Comparison of ENCODE assay signal across 18 mouse cellular contexts in the genomic region with DNA sequence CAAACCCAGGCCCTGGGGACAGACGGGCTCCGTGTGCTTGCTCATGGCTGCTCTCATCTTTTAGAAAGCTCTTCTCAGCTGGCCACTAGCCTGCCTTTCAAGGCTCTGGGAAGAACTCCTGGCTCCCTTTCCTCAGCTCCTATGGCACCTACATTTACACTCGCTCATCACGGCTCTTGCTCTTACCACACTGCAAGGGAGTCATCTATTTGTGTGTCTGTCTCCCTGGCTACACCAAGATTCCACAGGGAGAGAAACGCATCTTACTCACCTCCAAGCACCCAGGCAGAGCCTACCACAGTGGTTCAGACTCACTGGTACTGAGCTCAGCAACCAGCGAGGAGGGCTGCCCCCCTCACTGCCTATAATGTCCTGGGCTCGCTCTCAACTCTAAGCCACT. TPM values are rescaled to one million over a fixed set of nuclear protein-coding genes. Genes with fewer than 3 reads are reported as not detected.
A peak's percentile ranks its signal among the peaks of the same experiment; 100 is the strongest.
DNase-seq lines count a peak whose midpoint lies in the region; ATAC-seq lines count a peak whose summit lies in the region.
"Had no signal": no experiment of that assay in that cellular context is flagged by ENCODE, and none has a peak within 500 bp of the region (broad histone marks: within the 10 kb centered on the region; RNA-seq: fewer than 3 reads in every experiment).

No protein-coding gene starts in this region.

- no peak for DNase-seq in hindbrain, embryonic 10.5 days (ENCODE audit: low spot score)
- DNase-seq in neural tube, embryonic 10.5 days (ENCODE audit: extremely low spot score, low spot score) = no peak
- DNase-seq in retina, postnatal 1 day = no peak
- DNase-seq in cerebellum, postnatal 14 days = no peak
- DNase-seq: kidney, adult 18-20 months; kidney, postnatal 14 days; layer of hippocampus, adult 9-11 months; lung, postnatal 36 days; midbrain, embryonic 14.5 days; thymus, adult 2 months had no signal

- H3K36me3 ChIP-seq in forebrain, embryonic 13.5 days (ENCODE audit: poor library complexity, severe bottlenecking) = peaks cover 13% of the 10 kb centered on the region; the same call in 1 of the 2 replicates
- H3K36me3 ChIP-seq in forebrain, embryonic 12.5 days (replicated peaks) = peaks cover 3% of the 10 kb centered on the region; the same call in 1 of the 2 replicates
- peaks cover 17% of the 10 kb centered on the region for H3K36me3 ChIP-seq in hindbrain, embryonic 10.5 days
- H3K36me3 ChIP-seq in hindbrain, embryonic 12.5 days = 0 out of 2 replicates have a peak, but pooled peaks cover 5% of the 10 kb centered on the region
- peaks cover 13% of the 10 kb centered on the region for H3K36me3 ChIP-seq in neural tube, embryonic 13.5 days
- H3K36me3 ChIP-seq: hindbrain, embryonic 15.5 days had no signal

- no peak for ATAC-seq in forebrain, embryonic 13.5 days
- no peak for ATAC-seq in forebrain, embryonic 12.5 days (ENCODE audit: low FRiP score)
- no peak for ATAC-seq in hindbrain, embryonic 12.5 days (ENCODE audit: low FRiP score)
- ATAC-seq in neural tube, embryonic 13.5 days (ENCODE audit: low read depth) = no peak

- H3K4me2 ChIP-seq in forebrain, embryonic 13.5 days = no peak overlapping the region
- H3K4me2 ChIP-seq in forebrain, embryonic 12.5 days = no peak overlapping the region
- no peak overlapping the region for H3K4me2 ChIP-seq in hindbrain, embryonic 12.5 days (replicated peaks)
- no peak overlapping the region for H3K4me2 ChIP-seq in neural tube, embryonic 13.5 days
- H3K4me2 ChIP-seq: embryonic facial prominence, embryonic 13.5 days; hindbrain, embryonic 15.5 days had no signal

- no peak overlapping the region; the same call in 1 of the 2 replicates for H3K27ac ChIP-seq in forebrain, embryonic 13.5 days
- H3K27ac ChIP-seq in forebrain, embryonic 12.5 days = no peak overlapping the region
- H3K27ac ChIP-seq in hindbrain, embryonic 10.5 days = 0 out of 2 replicates have a peak overlapping the region, but pooled peaks have one; percentile 16
- no peak overlapping the region for H3K27ac ChIP-seq in hindbrain, embryonic 12.5 days
- peak overlapping the region; percentile 28; the same call in 1 of the 2 replicates for H3K27ac ChIP-seq in neural tube, embryonic 13.5 days (replicated peaks)
- H3K27ac ChIP-seq: embryonic facial prominence, embryonic 13.5 days; heart, adult 2 months; hindbrain, embryonic 15.5 days; liver, embryonic 14.5 days had no signal

- H3K4me3 ChIP-seq in forebrain, embryonic 13.5 days = no peak overlapping the region
- no peak overlapping the region for H3K4me3 ChIP-seq in forebrain, embryonic 12.5 days (replicated peaks)
- no peak overlapping the region for H3K4me3 ChIP-seq in hindbrain, embryonic 10.5 days
- no peak overlapping the region for H3K4me3 ChIP-seq in hindbrain, embryonic 12.5 days
- H3K4me3 ChIP-seq in neural tube, embryonic 13.5 days = no peak overlapping the region
- H3K4me3 ChIP-seq: embryonic facial prominence, embryonic 13.5 days; heart, adult 2 months; hindbrain, embryonic 15.5 days had no signal

- no peaks in the 10 kb centered on the region for H3K9me3 ChIP-seq in forebrain, embryonic 13.5 days (replicated peaks)
- no peaks in the 10 kb centered on the region for H3K9me3 ChIP-seq in forebrain, embryonic 12.5 days
- no peaks in the 10 kb centered on the region for H3K9me3 ChIP-seq in hindbrain, embryonic 10.5 days
- H3K9me3 ChIP-seq in hindbrain, embryonic 12.5 days (replicated peaks) = no peaks in the 10 kb centered on the region
- no peaks in the 10 kb centered on the region for H3K9me3 ChIP-seq in neural tube, embryonic 13.5 days
- H3K9me3 ChIP-seq: embryonic facial prominence, embryonic 13.5 days; hindbrain, embryonic 15.5 days had no signal

- H3K27me3 ChIP-seq in forebrain, embryonic 13.5 days = no peaks in the 10 kb centered on the region
- no peaks in the 10 kb centered on the region for H3K27me3 ChIP-seq in forebrain, embryonic 12.5 days
- no peaks in the 10 kb centered on the region for H3K27me3 ChIP-seq in hindbrain, embryonic 10.5 days (ENCODE audit: insufficient read depth, poor library complexity, severe bottlenecking)
- H3K27me3 ChIP-seq in hindbrain, embryonic 12.5 days = no peaks in the 10 kb centered on the region
- H3K27me3 ChIP-seq in neural tube, embryonic 13.5 days = no peaks in the 10 kb centered on the region
- H3K27me3 ChIP-seq: embryonic facial prominence, embryonic 13.5 days; hindbrain, embryonic 15.5 days had no signal

- WGBS in forebrain, embryonic 13.5 days = 95% methylated on average over 7 of the region's 7 CpGs
- 86% methylated on average over 7 of the region's 7 CpGs for WGBS in forebrain, embryonic 12.5 days
- 92% methylated on average over 7 of the region's 7 CpGs for WGBS in hindbrain, embryonic 10.5 days
- 90% methylated on average over 7 of the region's 7 CpGs for WGBS in hindbrain, embryonic 12.5 days
- WGBS in neural tube, embryonic 13.5 days = 81% methylated on average over 7 of the region's 7 CpGs

- H3K4me1 ChIP-seq in forebrain, embryonic 13.5 days = peaks cover 22% of the 10 kb centered on the region
- H3K4me1 ChIP-seq in forebrain, embryonic 12.5 days = peaks cover 13% of the 10 kb centered on the region
- H3K4me1 ChIP-seq in hindbrain, embryonic 10.5 days (replicated peaks) = peaks cover 28% of the 10 kb centered on the region
- H3K4me1 ChIP-seq in hindbrain, embryonic 12.5 days = peaks cover 30% of the 10 kb centered on the region
- peaks cover 49% of the 10 kb centered on the region for H3K4me1 ChIP-seq in neural tube, embryonic 13.5 days (replicated peaks)

- 0 out of 2 replicates have a peak overlapping the region, but pooled peaks have one; percentile 16 for H3K9ac ChIP-seq in forebrain, embryonic 13.5 days
- H3K9ac ChIP-seq in forebrain, embryonic 12.5 days = no peak overlapping the region
- H3K9ac ChIP-seq in hindbrain, embryonic 12.5 days = no peak overlapping the region
- H3K9ac ChIP-seq in neural tube, embryonic 13.5 days = peak overlapping the region; percentile 18; the same call in 1 of the 2 replicates
- H3K9ac ChIP-seq: embryonic facial prominence, embryonic 13.5 days; hindbrain, embryonic 15.5 days; liver, embryonic 14.5 days had no signal

RNA-seq across cellular contexts. Expression of a gene that starts 31.0 kb away (rescaled TPM):
- polyA plus RNA-seq in forebrain, embryonic 13.5 days (2015; fragmentation: Nextera tagmentation; extraction: Ambion mirVana) = 20.9 and 25.5 TPM in 2 replicates
- 17.6 and 18.8 TPM in 2 replicates for polyA plus RNA-seq in forebrain, embryonic 12.5 days (2016; fragmentation: Nextera tagmentation; extraction: Ambion mirVana)
- 10.3 and 11.8 TPM in 2 replicates for polyA plus RNA-seq in hindbrain, embryonic 10.5 days (2016; fragmentation: Nextera tagmentation; extraction: Ambion mirVana)
- polyA plus RNA-seq in hindbrain, embryonic 12.5 days (2016; fragmentation: Nextera tagmentation; extraction: Ambion mirVana) = 20.7 and 22.7 TPM in 2 replicates
- polyA plus RNA-seq in neural tube, embryonic 13.5 days (2015; fragmentation: Nextera tagmentation; extraction: Ambion mirVana) = 28.1 TPM in 2 replicates

Comparison
In these comparisons a context has a peak if more than half of its experiments do, and no peak if none do; other contexts are left out.
1. H3K27ac ChIP-seq: peak in hindbrain, embryonic 10.5 days (single experiment) and neural tube, embryonic 13.5 days (single experiment); none in forebrain, embryonic 13.5 days (single experiment), forebrain, embryonic 12.5 days (single experiment) and hindbrain, embryonic 12.5 days (single experiment).
2. H3K9ac ChIP-seq: peak in forebrain, embryonic 13.5 days (single experiment) and neural tube, embryonic 13.5 days (single experiment); none in forebrain, embryonic 12.5 days (single experiment) and hindbrain, embryonic 12.5 days (single experiment).